Mouse (Mus musculus): ENCODE data around the gene Mical2. TPM values are rescaled to one million over a fixed set of nuclear protein-coding genes. Genes with fewer than 3 reads are reported as not detected.

The Mical2 gene
- total and polyA plus RNA-seq, 3 experiments, result not detected

- no peaks in the 10 kb centered on the region for H3K9me3 ChIP-seq (replicated peaks; ENCODE audit: insufficient read depth, low read length)
Measured at GRCm38 (mm10) chr7:112399425-112400170, 173.9 kb downstream of the Mical2 start.

GRCm38 (mm10) chr7:112400175-112400574 lies 174.5 kb downstream of the Mical2 start:
- no peaks in the 10 kb centered on the region for H3K36me3 ChIP-seq (ENCODE audit: control insufficient read depth in 1 of 2, insufficient read depth in 2 of 2, low read length in 2 of 2)
- H3K27ac ChIP-seq (ENCODE audit: control insufficient read depth, low read depth, low read length), result no peak overlapping the region
- no peaks in the 10 kb centered on the region for H3K9me3 ChIP-seq (replicated peaks; ENCODE audit: insufficient read depth, low read length)
- H3K4me1 ChIP-seq (ENCODE audit: control insufficient read depth in 1 of 2, insufficient read depth in 2 of 2, low read length in 2 of 2), result no peaks in the 10 kb centered on the region
- no peaks in the 10 kb centered on the region; a peak in 1 of 4 replicates for H3K27me3 ChIP-seq (ENCODE audit: control insufficient read depth in 1 of 2, insufficient read depth in 2 of 2, low read length in 2 of 2)
- H3K4me3 ChIP-seq (ENCODE audit: control insufficient read depth in 1 of 2, insufficient read depth in 1 of 2, low read depth in 2 of 2, low read length in 2 of 2), result no peak overlapping the region
- H3K79me2 ChIP-seq (ENCODE audit: control insufficient read depth, insufficient read depth, low read length, poor library complexity), result no peaks in the 10 kb centered on the region
- TF ChIP-seq POLR2AphosphoS2 (IDR thresholded peaks at IDR 0.05; ENCODE audit: low read length), result no peak
- peak; percentile 60 to 67 (median 67) for TF ChIP-seq CTCF (IDR thresholded peaks at IDR 0.05 in 2 of 3, conservative IDR thresholded peaks at IDR 0.05 in 1 of 3; ENCODE audit: control insufficient read depth in 1 of 3, insufficient read depth in 1 of 3, low read depth in 2 of 3, low read length in 3 of 3, poor library complexity in 1 of 3, severe bottlenecking in 1 of 3)
- TF ChIP-seq SMC3 (IDR thresholded peaks at IDR 0.05; ENCODE audit: low read depth, low read length), result peak; percentile 47
- no peak for TF ChIP-seq CHD1 (IDR thresholded peaks at IDR 0.05; ENCODE audit: low read depth, low read length)
- TF ChIP-seq MYC (IDR thresholded peaks at IDR 0.05; ENCODE audit: low read depth, low read length), result no peak
- no peak for TF ChIP-seq RCOR1 (IDR thresholded peaks at IDR 0.05; ENCODE audit: low read depth, low read length)
- TF ChIP-seq RAD21 (IDR thresholded peaks at IDR 0.05; ENCODE audit: low read depth, low read length), result peak; percentile 45
- H3K9ac ChIP-seq (ENCODE audit: control insufficient read depth, low read depth, low read length, poor library complexity, severe bottlenecking), result no peak overlapping the region
- peak; percentile 28 for DNase-seq (ENCODE audit: low read depth, low spot score)

More at GRCm38 (mm10) chr7:112399425-112400170, 173.9 kb downstream of the Mical2 start:
- H3K9ac ChIP-seq (ENCODE audit: control insufficient read depth, low read depth, low read length, poor library complexity, severe bottlenecking), result no peak overlapping the region
- H3K27ac ChIP-seq (ENCODE audit: control insufficient read depth, low read depth, low read length), result no peak overlapping the region
- no peaks in the 10 kb centered on the region for H3K36me3 ChIP-seq (ENCODE audit: control insufficient read depth in 1 of 2, insufficient read depth in 2 of 2, low read length in 2 of 2)
- H3K27me3 ChIP-seq (ENCODE audit: control insufficient read depth in 1 of 2, insufficient read depth in 2 of 2, low read length in 2 of 2), result no peaks in the 10 kb centered on the region; a peak in 1 of 4 replicates
- no peak for DNase-seq (ENCODE audit: low read depth, low spot score)
- no peaks in the 10 kb centered on the region for H3K4me1 ChIP-seq (ENCODE audit: control insufficient read depth in 1 of 2, insufficient read depth in 2 of 2, low read length in 2 of 2)
- H3K79me2 ChIP-seq (ENCODE audit: control insufficient read depth, insufficient read depth, low read length, poor library complexity), result no peaks in the 10 kb centered on the region
- TF ChIP-seq MYC (IDR thresholded peaks at IDR 0.05; ENCODE audit: low read depth, low read length) (no peak), RCOR1 (IDR thresholded peaks at IDR 0.05; ENCODE audit: low read depth, low read length) (no peak), ZKSCAN1 (IDR thresholded peaks at IDR 0.05; ENCODE audit: low read depth, low read length) (no peak)
- H3K4me3 ChIP-seq (ENCODE audit: control insufficient read depth in 1 of 2, insufficient read depth in 1 of 2, low read depth in 2 of 2, low read length in 2 of 2), result no peak overlapping the region

GRCm38 (mm10) chr7:112405061-112405460 lies 179.4 kb downstream of the Mical2 start:
- Histone ChIP-seq H3K27ac (ENCODE audit: control insufficient read depth, low read depth, low read length) (no peak overlapping the region), H3K9ac (ENCODE audit: control insufficient read depth, low read depth, low read length, poor library complexity, severe bottlenecking) (no peak overlapping the region), H3K4me3 (ENCODE audit: control insufficient read depth in 1 of 2, insufficient read depth in 1 of 2, low read depth in 2 of 2, low read length in 2 of 2) (no peak overlapping the region), H3K79me2 (ENCODE audit: control insufficient read depth, insufficient read depth, low read length, poor library complexity) (no peaks in the 10 kb centered on the region), H3K36me3 (ENCODE audit: control insufficient read depth in 1 of 2, insufficient read depth in 2 of 2, low read length in 2 of 2) (no peaks in the 10 kb centered on the region), H3K9me3 (replicated peaks; ENCODE audit: insufficient read depth, low read length) (no peaks in the 10 kb centered on the region), H3K27me3 (ENCODE audit: control insufficient read depth in 1 of 2, insufficient read depth in 2 of 2, low read length in 2 of 2) (no peaks in the 10 kb centered on the region), H3K4me1 (ENCODE audit: control insufficient read depth in 1 of 2, insufficient read depth in 2 of 2, low read length in 2 of 2) (no peaks in the 10 kb centered on the region)
- no peak for DNase-seq (ENCODE audit: low read depth, low spot score)
- TF ChIP-seq TBP (IDR thresholded peaks at IDR 0.05; ENCODE audit: low read depth, low read length), result no peak
- TF ChIP-seq POLR2AphosphoS5 (IDR thresholded peaks at IDR 0.05; ENCODE audit: borderline replicate concordance, low read depth, low read length), result no peak
- TF ChIP-seq SMC3 (IDR thresholded peaks at IDR 0.05; ENCODE audit: low read depth, low read length), result no peak
- no peak for TF ChIP-seq MEF2A (IDR thresholded peaks at IDR 0.05; ENCODE audit: extremely low read depth, insufficient replicate concordance, low read depth, low read length, poor library complexity, severe bottlenecking)
- TF ChIP-seq CHD1 (IDR thresholded peaks at IDR 0.05; ENCODE audit: low read depth, low read length), result no peak
- TF ChIP-seq HCFC1 (IDR thresholded peaks at IDR 0.05; ENCODE audit: low read depth, low read length), result no peak
- TF ChIP-seq E2F4 (IDR thresholded peaks at IDR 0.05; ENCODE audit: borderline replicate concordance, low read depth, low read length), result no peak
- no peak for TF ChIP-seq POLR2A (IDR thresholded peaks at IDR 0.05; ENCODE audit: control insufficient read depth in 1 of 2, insufficient read depth in 1 of 2, low read depth in 1 of 2, low read length in 2 of 2, poor library complexity in 1 of 2)
- no peak for TF ChIP-seq BHLHE40 (IDR thresholded peaks at IDR 0.05; ENCODE audit: borderline replicate concordance, low read depth, low read length)
- no peak for TF ChIP-seq NELFE (IDR thresholded peaks at IDR 0.05; ENCODE audit: low read depth, low read length)
